Mouse (Mus musculus): ENCODE measurements around the gene Slc22a3. TPM values are rescaled to one million over a fixed set of nuclear protein-coding genes. Genes with fewer than 3 reads are reported as not detected.

The Slc22a3 gene
- total and polyA plus RNA-seq, 2 experiments from 2014 or later, result 0.04 to 0.52 TPM

DNA sequence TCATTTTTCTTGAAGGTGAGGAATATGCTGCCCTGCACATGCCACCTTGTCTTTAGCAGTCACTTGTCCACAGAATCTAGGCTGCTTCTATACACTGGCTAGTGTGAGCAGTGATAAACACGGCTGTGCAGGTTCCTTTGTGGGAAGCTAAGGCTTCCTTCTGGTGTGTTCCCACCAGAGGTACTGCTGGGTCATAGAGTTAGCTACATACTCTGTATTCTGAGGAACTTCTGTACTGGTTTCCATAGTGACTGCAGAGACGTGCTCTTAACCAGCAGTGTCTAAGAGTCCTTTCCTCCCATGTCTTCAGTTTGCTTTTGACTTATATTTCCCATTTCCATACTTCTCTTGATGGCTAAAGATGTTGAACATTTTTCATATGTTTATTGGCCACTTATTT is 11.6 kb upstream of the Slc22a3 start:
- ATAC-seq (ENCODE audit: insufficient read depth, low read depth) (no peak), DNase-seq (ENCODE audit: low spot score) (no peak)
- Histone ChIP-seq H3K9ac (replicated peaks; ENCODE audit: low read depth, low read length) (no peak overlapping the region), H3K9me3 (replicated peaks; ENCODE audit: control insufficient read depth, low read length) (peaks cover 5% of the 10 kb centered on the region; the same call in 1 of the 2 replicates), H3K27ac (ENCODE audit: low read depth) (no peak overlapping the region), H3K36me3 (replicated peaks; ENCODE audit: control insufficient read depth, insufficient read depth, low read length) (no peaks in the 10 kb centered on the region), H3K27me3 (ENCODE audit: control insufficient read depth, insufficient read depth, low read length) (no peaks in the 10 kb centered on the region; the same call in 1 of the 2 replicates), H3K4me2 (ENCODE audit: low read depth, low read length) (no peak overlapping the region), H3K4me1 (ENCODE audit: control insufficient read depth, insufficient read depth) (no peaks in the 10 kb centered on the region), H3K4me3 (ENCODE audit: low read depth, low read length) (no peak overlapping the region)
- TF ChIP-seq EP300 (IDR thresholded peaks at IDR 0.05; ENCODE audit: low read depth) (no peak), CTCF (IDR thresholded peaks at IDR 0.05; ENCODE audit: low read depth) (no peak)
- WGBS, result 54% methylated on average over 2 of the region's 2 CpGs

DNA sequence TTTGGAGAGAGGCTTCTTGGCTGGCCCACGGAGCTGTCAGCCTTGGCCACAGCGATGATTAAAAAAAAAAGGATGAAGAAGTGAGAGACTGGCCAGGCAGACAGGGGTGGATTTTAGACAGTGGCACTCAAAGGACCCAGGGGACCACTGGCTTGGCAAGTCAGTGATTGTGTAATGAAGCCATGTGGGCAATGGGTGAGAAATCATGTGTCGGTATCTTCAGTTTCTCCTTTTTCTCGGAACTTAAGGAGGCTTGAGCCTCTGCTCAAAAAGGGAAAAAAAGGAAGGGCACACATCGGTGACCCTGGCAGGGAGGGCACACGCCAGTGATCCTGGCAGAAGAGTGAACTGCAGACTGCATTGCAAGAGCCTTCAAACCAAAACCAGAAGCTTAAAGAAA is 10.7 kb upstream of the Slc22a3 start:
- no peaks in the 10 kb centered on the region for H3K36me3 ChIP-seq (replicated peaks; ENCODE audit: control insufficient read depth, insufficient read depth, low read length)
- no peak for DNase-seq (ENCODE audit: low spot score)
- no peak overlapping the region for H3K4me2 ChIP-seq (ENCODE audit: low read depth, low read length)
- H3K27me3 ChIP-seq (ENCODE audit: control insufficient read depth, insufficient read depth, low read length), result no peaks in the 10 kb centered on the region; the same call in 1 of the 2 replicates
- H3K9ac ChIP-seq (replicated peaks; ENCODE audit: low read depth, low read length), result no peak overlapping the region
- peaks cover 5% of the 10 kb centered on the region; the same call in 1 of the 2 replicates for H3K9me3 ChIP-seq (replicated peaks; ENCODE audit: control insufficient read depth, low read length)
- TF ChIP-seq CTCF (IDR thresholded peaks at IDR 0.05; ENCODE audit: low read depth), result no peak
- TF ChIP-seq EP300 (IDR thresholded peaks at IDR 0.05; ENCODE audit: low read depth), result no peak
- no peaks in the 10 kb centered on the region for H3K4me1 ChIP-seq (ENCODE audit: control insufficient read depth, insufficient read depth)
- no peak overlapping the region for H3K4me3 ChIP-seq (ENCODE audit: low read depth, low read length)
- ATAC-seq (ENCODE audit: insufficient read depth, low read depth), result no peak
- WGBS, result 75% methylated on average over 6 of the region's 6 CpGs
- H3K27ac ChIP-seq (ENCODE audit: low read depth), result no peak overlapping the region

GRCm38 (mm10) chr17:12513997-12514396 is 6.5 kb upstream of the Slc22a3 start:
- 67% methylated on average over 5 of the region's 5 CpGs for WGBS
- Histone ChIP-seq H3K4me2 (ENCODE audit: low read depth, low read length) (no peak overlapping the region), H3K4me3 (ENCODE audit: low read depth, low read length) (no peak overlapping the region), H3K9ac (replicated peaks; ENCODE audit: low read depth, low read length) (no peak overlapping the region), H3K4me1 (ENCODE audit: control insufficient read depth, insufficient read depth) (no peaks in the 10 kb centered on the region), H3K36me3 (replicated peaks; ENCODE audit: control insufficient read depth, insufficient read depth, low read length) (no peaks in the 10 kb centered on the region), H3K27me3 (ENCODE audit: control insufficient read depth, insufficient read depth, low read length) (peaks cover 2% of the 10 kb centered on the region), H3K27ac (ENCODE audit: low read depth) (no peak overlapping the region), H3K9me3 (replicated peaks; ENCODE audit: control insufficient read depth, low read length) (no peaks in the 10 kb centered on the region)
- no peak for DNase-seq (ENCODE audit: low spot score)
- no peak for TF ChIP-seq CTCF (IDR thresholded peaks at IDR 0.05; ENCODE audit: low read depth)
- ATAC-seq (ENCODE audit: insufficient read depth, low read depth), result no peak

- H3K9ac ChIP-seq (replicated peaks; ENCODE audit: low read depth, low read length), result no peak overlapping the region
- no peaks in the 10 kb centered on the region for H3K36me3 ChIP-seq (replicated peaks; ENCODE audit: control insufficient read depth, insufficient read depth, low read length)
- TF ChIP-seq CTCF (IDR thresholded peaks at IDR 0.05; ENCODE audit: low read depth) (no peak), EP300 (IDR thresholded peaks at IDR 0.05; ENCODE audit: low read depth) (no peak)
- no peaks in the 10 kb centered on the region for H3K4me1 ChIP-seq (ENCODE audit: control insufficient read depth, insufficient read depth)
- 64% methylated on average over 9 of the region's 9 CpGs for WGBS
- H3K9me3 ChIP-seq (replicated peaks; ENCODE audit: control insufficient read depth, low read length), result no peaks in the 10 kb centered on the region
- H3K27me3 ChIP-seq (ENCODE audit: control insufficient read depth, insufficient read depth, low read length), result peaks cover 8% of the 10 kb centered on the region
- no peak for DNase-seq (ENCODE audit: low spot score)
- no peak for ATAC-seq (ENCODE audit: insufficient read depth, low read depth)
- H3K4me2 ChIP-seq (ENCODE audit: low read depth, low read length), result no peak overlapping the region
- no peak overlapping the region for H3K27ac ChIP-seq (ENCODE audit: low read depth)
- no peak overlapping the region for H3K4me3 ChIP-seq (ENCODE audit: low read depth, low read length)
Observed at GRCm38 (mm10) chr17:12513107-12513923, 5.8 kb upstream of the Slc22a3 start.

GRCm38 (mm10) chr17:12511193-12511592 is 3.7 kb upstream of the Slc22a3 start:
- H3K4me3 ChIP-seq (ENCODE audit: low read depth, low read length), result no peak overlapping the region
- no peaks in the 10 kb centered on the region for H3K36me3 ChIP-seq (replicated peaks; ENCODE audit: control insufficient read depth, insufficient read depth, low read length)
- H3K9me3 ChIP-seq (replicated peaks; ENCODE audit: control insufficient read depth, low read length), result no peaks in the 10 kb centered on the region
- H3K27ac ChIP-seq (ENCODE audit: low read depth), result no peak overlapping the region
- ATAC-seq (ENCODE audit: insufficient read depth, low read depth), result no peak
- DNase-seq (ENCODE audit: low spot score), result no peak
- H3K27me3 ChIP-seq (ENCODE audit: control insufficient read depth, insufficient read depth, low read length), result peaks cover 28% of the 10 kb centered on the region
- no peak overlapping the region for H3K4me2 ChIP-seq (ENCODE audit: low read depth, low read length)
- TF ChIP-seq EP300 (IDR thresholded peaks at IDR 0.05; ENCODE audit: low read depth), result no peak
- H3K9ac ChIP-seq (replicated peaks; ENCODE audit: low read depth, low read length), result no peak overlapping the region
- H3K4me1 ChIP-seq (ENCODE audit: control insufficient read depth, insufficient read depth), result no peaks in the 10 kb centered on the region
- WGBS, result 59% methylated on average over 3 of the region's 3 CpGs

GRCm38 (mm10) chr17:12508376-12508775 is 872 bp upstream of the Slc22a3 start:
- TF ChIP-seq CTCF (IDR thresholded peaks at IDR 0.05; ENCODE audit: low read depth) (no peak), EP300 (IDR thresholded peaks at IDR 0.05; ENCODE audit: low read depth) (no peak)
- Histone ChIP-seq H3K27ac (ENCODE audit: low read depth) (no peak overlapping the region), H3K9ac (replicated peaks; ENCODE audit: low read depth, low read length) (no peak overlapping the region), H3K4me1 (ENCODE audit: control insufficient read depth, insufficient read depth) (no peaks in the 10 kb centered on the region), H3K4me2 (ENCODE audit: low read depth, low read length) (no peak overlapping the region), H3K9me3 (replicated peaks; ENCODE audit: control insufficient read depth, low read length) (no peaks in the 10 kb centered on the region), H3K36me3 (replicated peaks; ENCODE audit: control insufficient read depth, insufficient read depth, low read length) (no peaks in the 10 kb centered on the region), H3K4me3 (ENCODE audit: low read depth, low read length) (no peak overlapping the region), H3K27me3 (ENCODE audit: control insufficient read depth, insufficient read depth, low read length) (peaks cover 51% of the 10 kb centered on the region)
- DNase-seq (ENCODE audit: low spot score) (no peak), ATAC-seq (ENCODE audit: insufficient read depth, low read depth) (no peak)
- WGBS, result 46% methylated on average over 7 of the region's 7 CpGs

Data from heart, postnatal 0 days (tissue).